Mouse (Mus musculus) neutrophil, adult 65 days (primary cell): ENCODE results near the gene 4930435E12Rik. TPM values are rescaled to one million over a fixed set of nuclear protein-coding genes. Genes with fewer than 3 reads are reported as not detected.

ENCODE experiments used
- total RNA-seq: library from RNA; stranded (reverse); gene quantifications from 2 replicates; pipeline ENCODE4 v1.2.4, GENCODE M21; 2023

4930435E12Rik gene
- not detected in 2 replicates for total RNA-seq

DNA sequence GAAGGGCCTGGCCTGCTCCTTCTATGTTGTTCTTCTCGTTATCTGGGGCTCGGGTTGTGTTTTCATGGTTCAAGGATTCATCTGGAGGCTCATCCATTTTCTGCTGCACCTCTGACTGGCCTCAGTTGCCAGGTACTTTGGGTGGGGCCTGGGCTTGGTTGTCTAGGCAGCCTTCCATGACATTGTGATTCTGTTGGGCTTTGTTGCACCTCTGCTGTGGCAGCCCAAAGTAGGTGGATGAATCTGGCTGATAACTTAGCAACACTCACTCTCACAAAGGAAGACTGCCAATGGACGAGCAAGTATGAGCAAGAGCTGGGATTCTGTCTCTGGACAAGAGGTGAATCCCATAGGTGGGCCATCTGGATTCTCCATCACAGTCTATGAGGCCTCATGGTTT is at the start of gene 4930435E12Rik:
Gene 4930435E12Rik, minus strand, starts transcription at position 101 of the 400 bp plus-strand sequence.

DNA sequence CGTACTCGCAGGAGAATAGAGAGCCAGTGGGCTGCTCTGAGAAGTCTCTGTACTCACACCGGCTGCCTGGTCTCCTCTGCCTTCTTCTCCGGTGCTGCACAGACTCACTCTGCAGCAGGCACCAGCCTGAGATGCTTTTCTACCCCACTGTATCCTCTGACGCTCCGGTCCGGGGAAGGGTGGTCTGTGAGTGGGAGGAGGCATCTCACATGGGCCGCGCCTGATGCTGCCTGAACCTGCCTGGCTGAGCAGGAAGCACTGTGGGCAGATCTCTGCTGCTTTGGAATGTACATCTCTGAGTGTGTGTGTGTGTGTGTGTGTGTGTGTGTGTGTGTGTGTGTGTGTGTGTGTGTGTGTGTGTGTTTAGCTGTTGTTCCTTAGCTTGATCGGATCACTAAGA is 28.5 kb downstream of the 4930435E12Rik start, which contains the start of gene Upk1b:
Gene Upk1b, minus strand, starts transcription at position 238 of the 400 bp plus-strand sequence.

Other genes starting within 250 kb of the 4930435E12Rik start
- 16.6 and 23.0 TPM in 2 replicates for gene Arhgap31, start 115.5 kb downstream of the 4930435E12Rik start, total RNA-seq
- 1.7 and 2.0 TPM in 2 replicates for gene B4galt4, start 86.5 kb downstream of the 4930435E12Rik start, total RNA-seq
- gene Upk1b, start 28.4 kb downstream of the 4930435E12Rik start, total RNA-seq: not detected in 2 replicates
- not detected in 2 replicates for gene Igsf11, start 63.9 kb upstream of the 4930435E12Rik start, total RNA-seq